Mouse (Mus musculus): ENCODE measurements around the gene Clmn.

GRCm38 (mm10) chr12:104731782-104732181 is 133.1 kb downstream of the Clmn start:
- TF ChIP-seq CTCF (IDR thresholded peaks at IDR 0.05; ENCODE audit: extremely low read depth, insufficient read depth, insufficient read length, insufficient replicate concordance) = no peak
- TF ChIP-seq POLR2A (IDR thresholded peaks at IDR 0.05; ENCODE audit: low read depth, low read length) = no peak

Measured in spleen, adult 2 months (tissue).